Mouse (Mus musculus): ENCODE measurements around the gene Rhcg. TPM values are rescaled to one million over a fixed set of nuclear protein-coding genes. Genes with fewer than 3 reads are reported as not detected.

Gene Rhcg
- total RNA-seq, 2 experiments from 2014 or later, result 2.1 to 2.4 TPM

DNA sequence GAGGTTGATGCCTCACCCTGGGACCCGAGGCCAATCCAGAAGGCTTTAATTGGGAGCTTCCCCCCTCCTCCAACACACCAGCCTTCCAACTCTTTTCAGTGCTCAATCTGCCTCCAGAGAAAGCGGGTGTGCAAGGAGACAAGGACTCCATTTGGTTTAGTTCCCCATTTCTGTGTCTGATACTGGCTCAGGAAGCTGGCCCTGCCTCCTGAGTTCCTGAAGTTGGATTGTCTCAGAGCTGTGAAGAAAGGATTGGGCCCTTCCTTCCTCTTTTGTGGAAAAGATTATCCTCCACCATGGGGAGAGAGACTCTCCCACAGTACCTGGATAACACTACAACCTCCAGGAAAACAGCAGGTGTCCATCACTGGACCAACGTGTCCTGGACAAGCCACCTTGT, 10.7 kb downstream of the Rhcg start:
- no peak for DNase-seq (ENCODE audit: extremely low spot score in 1 of 2, low spot score in 1 of 2)

GRCm38 (mm10) chr7:79602006-79602405, 15.5 kb downstream of the Rhcg start:
- DNase-seq (ENCODE audit: extremely low spot score in 1 of 2, low spot score in 1 of 2), result no peak

DNA sequence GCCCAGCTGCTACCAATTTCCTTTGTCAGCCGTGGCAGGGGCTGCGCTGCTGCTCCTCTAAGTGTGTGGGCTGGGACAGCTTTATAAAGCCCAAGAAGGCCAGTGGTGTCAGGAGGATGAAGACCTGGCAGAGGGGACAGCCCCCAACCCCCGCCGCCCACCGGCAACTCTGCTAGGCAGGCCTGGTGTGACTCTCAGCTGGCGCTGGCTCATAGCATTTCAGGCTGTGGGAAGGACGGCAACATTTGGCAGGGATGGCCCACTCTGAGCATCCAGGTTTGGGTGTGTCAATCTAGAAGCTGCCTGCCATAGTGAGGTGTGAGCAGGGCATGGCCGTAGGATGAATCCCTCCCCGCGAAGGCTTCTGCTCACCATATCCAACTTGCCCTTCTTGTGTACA, 17.3 kb downstream of the Rhcg start:
- no peak for DNase-seq (ENCODE audit: extremely low spot score in 1 of 2, low spot score in 1 of 2)

- peak; percentile 68 to 88 for DNase-seq (ENCODE audit: extremely low spot score in 1 of 2, low spot score in 1 of 2)
These were observed 22.6 kb downstream of the Rhcg start for GRCm38 (mm10) chr7:79594854-79595253.

- peak; percentile 75 to 82 for DNase-seq (ENCODE audit: extremely low spot score in 1 of 2, low spot score in 1 of 2)
These were observed 25.4 kb downstream of the Rhcg start for GRCm38 (mm10) chr7:79591812-79592731.

DNA sequence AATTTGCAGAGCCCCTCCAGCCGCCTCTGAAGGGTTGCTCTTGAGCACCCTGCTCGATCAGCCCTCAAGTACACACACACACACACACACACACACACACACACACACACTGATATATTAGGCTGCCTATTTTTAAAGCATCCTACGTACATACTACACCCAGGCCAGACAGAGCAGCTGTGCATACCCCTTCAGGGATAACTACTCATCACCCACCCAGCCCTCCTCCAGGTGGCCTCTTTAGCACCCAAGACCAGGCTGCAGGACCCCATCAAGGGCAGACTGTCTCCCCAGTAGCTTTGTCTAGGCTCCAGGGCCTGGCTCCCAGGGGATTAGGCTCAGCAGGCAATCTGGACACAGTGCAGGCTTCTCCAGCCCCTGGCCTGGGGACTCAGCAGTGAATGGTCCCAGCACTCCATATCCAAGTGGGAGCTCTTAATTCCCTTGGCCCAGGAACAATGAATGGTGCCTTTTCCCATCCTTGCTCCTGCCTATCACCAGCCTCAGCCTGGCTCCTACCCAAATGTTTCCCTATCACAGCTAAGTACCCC, 26.8 kb downstream of the Rhcg start:
- DNase-seq (ENCODE audit: extremely low spot score in 1 of 2, low spot score in 1 of 2), result no peak

DNA sequence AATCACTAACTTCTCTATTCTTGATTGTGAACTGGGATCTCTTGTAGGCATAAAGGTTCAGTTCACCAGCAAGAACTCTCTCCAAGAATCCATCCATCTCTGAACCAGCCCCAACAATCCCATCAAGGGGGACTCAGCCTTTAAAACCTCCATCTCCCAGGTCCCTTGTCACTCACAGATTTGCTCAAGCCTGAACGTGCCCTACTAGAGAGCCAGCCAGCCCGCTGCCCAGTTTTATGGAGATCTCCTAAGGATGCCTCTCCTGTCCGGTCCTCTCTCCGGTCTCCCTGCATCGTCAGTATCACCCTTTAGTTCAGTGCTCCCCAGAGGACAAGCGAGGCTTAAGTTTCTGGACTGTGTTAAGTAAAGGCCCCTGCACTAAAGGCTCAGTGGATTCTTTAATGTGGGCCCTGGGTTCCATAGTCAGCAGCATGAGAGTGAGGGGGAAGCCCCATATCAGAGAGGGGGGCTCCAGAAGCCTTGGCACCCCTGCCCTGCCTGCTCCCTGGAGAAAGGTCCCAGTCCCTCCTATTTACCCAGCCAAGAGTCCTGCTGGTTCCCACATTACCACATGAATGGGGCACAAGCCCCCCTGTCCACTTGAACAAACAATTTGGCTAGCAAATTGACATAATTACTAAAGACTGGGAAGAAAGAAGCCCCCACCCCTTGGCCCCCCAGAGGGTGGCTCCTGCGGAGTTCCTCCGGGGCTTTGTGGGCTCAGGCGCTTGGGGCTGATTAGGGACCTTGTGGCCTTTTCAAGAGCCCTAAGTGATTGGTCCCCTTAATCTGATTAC, 27.5 kb downstream of the Rhcg start:
- DNase-seq (ENCODE audit: extremely low spot score in 1 of 2, low spot score in 1 of 2), result no peak

DNA sequence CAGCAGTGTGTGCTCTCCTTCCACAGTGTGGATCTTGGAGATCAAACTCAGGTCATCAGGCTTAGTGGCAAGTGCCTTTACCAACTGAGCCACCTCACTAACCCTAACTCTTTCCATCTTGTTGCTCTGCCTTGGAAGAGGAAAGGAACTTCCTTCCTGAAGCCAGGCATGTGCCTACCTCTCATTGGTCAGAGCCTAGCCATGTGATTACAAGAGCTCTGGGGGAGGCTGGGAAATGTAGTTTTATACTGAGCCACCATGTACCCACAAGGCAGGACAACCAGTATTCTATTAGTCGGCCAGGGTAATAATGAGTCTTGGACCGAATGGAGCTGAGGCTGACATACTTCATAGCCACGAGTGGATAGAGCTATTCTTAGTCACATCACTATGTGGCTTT, 29.2 kb downstream of the Rhcg start:
- DNase-seq (ENCODE audit: extremely low spot score in 1 of 2, low spot score in 1 of 2), result no peak

GRCm38 (mm10) chr7:79578851-79579241, 38.6 kb downstream of the Rhcg start:
- DNase-seq (ENCODE audit: extremely low spot score in 1 of 2, low spot score in 1 of 2), result no peak

GRCm38 (mm10) chr7:79577931-79578850, 39.3 kb downstream of the Rhcg start:
- no peak for DNase-seq (ENCODE audit: extremely low spot score in 1 of 2, low spot score in 1 of 2)

GRCm38 (mm10) chr7:79577096-79577874, 40.2 kb downstream of the Rhcg start:
- peak in 1 of 2 experiments; percentile 40 for DNase-seq (ENCODE audit: extremely low spot score in 1 of 2, low spot score in 1 of 2)

GRCm38 (mm10) chr7:79576659-79577058, 40.8 kb downstream of the Rhcg start:
- DNase-seq (ENCODE audit: extremely low spot score in 1 of 2, low spot score in 1 of 2), result peak in 1 of 2 experiments; percentile 80

GRCm38 (mm10) chr7:79572191-79572818, 45.2 kb downstream of the Rhcg start:
- DNase-seq (ENCODE audit: extremely low spot score in 1 of 2, low spot score in 1 of 2), result no peak

DNA sequence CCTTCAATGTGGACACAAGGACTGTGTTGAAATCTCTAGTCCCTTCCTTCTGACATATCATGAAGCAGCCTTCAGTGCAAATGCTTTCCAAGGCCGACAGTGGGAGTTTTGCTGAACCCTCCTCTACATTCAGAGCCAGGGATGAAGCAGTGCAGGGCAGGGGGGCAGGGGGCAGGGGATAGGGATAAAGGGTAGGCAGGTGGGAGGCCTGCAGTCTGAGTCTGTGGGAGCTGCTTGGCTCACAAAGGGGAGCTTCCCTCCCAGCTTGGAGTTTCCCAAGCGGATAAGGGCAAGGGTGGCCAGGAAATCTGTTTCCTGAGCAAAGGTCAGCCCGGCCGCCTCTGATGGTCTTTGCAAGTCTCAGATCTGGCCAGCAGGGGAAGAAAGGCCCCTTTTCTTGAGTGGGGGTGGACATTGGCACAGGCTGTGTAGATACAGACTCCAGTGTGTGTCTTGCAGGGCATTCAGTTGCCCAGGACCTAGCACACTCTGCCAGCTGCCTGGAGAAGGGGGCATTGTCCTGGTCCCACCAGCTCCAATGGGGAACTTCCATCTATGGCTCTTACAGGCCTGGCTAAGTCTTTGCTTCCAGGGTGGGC, 48.4 kb downstream of the Rhcg start:
- no peak for DNase-seq (ENCODE audit: extremely low spot score in 1 of 2, low spot score in 1 of 2)

DNA sequence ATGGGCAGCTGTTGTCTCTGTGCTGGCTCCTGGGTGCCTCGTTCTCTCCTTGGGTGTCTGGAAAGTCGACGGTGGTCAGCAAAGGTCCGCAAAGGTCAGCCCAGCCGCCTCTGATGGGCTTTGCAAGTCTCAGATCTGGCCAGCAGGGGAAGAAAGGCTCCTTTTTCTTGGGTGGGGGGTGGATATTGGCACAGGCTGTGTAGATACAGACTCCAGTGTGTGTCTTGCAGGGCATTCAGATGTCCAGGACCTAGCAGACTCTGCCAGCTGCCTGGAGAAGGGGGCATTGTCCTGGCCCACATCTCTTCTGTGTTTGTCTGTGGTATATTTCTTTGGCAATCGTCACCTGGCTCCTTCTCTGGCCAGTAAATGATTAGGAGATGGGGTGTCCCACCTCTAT, 49.2 kb downstream of the Rhcg start:
- DNase-seq (ENCODE audit: extremely low spot score in 1 of 2, low spot score in 1 of 2), result no peak

- DNase-seq (ENCODE audit: extremely low spot score in 1 of 2, low spot score in 1 of 2), result no peak
These were observed 53.8 kb downstream of the Rhcg start for GRCm38 (mm10) chr7:79563675-79564074.

GRCm38 (mm10) chr7:79562385-79562784, 55.1 kb downstream of the Rhcg start:
- no peak for DNase-seq (ENCODE audit: extremely low spot score in 1 of 2, low spot score in 1 of 2)

DNA sequence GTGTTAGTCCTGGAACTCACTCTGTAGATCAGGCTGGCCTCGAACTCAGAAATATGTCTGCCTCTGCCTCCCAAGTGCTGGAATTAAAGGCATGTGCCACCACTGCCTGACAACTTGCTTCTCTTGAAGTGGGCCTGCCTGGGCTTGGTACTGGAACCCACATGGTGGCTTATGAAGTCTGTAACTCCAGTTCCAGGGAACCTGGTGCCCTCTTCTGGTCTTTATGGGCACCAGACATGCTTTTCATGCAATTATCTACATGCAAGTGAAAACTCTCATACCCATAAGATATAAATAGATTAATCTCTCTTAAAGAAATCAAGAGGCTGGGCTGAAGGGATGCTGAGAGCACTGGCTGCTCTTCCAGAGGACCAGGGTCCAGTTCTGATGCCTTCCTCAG, 58.8 kb downstream of the Rhcg start:
- DNase-seq (ENCODE audit: extremely low spot score in 1 of 2, low spot score in 1 of 2), result no peak
